Mouse (Mus musculus) right cerebral cortex, adult 18-20 months (tissue): ENCODE measurements at regions not wholly inside any gene's neighbourhood (a gene's known extent, or its start where the extent isn't known, plus 50 kb on each side); places are given as distances from the start of the nearest gene placed in this dataset.
"Not testable (repeated sequence)": the region's sequence is repeated elsewhere in the genome, so short reads cannot be mapped to it uniquely, and the experiment has no call there.

Source experiments
- DNase-seq: peaks from one replicate; pipeline ENCODE4 v3.0.0; 2022; ENCODE audit warnings: mixed read lengths

- DNase-seq, result peak; percentile 30
These were observed 536.4 kb downstream of the Fam19a2 start for GRCm38 (mm10) chr10:123800067-123800691.

GRCm38 (mm10) chr10:123800692-123801528, 537.1 kb downstream of the Fam19a2 start:
- DNase-seq, result peak; percentile 15

GRCm38 (mm10) chr10:123810882-123811281, 547.1 kb downstream of the Fam19a2 start:
- no peak for DNase-seq

- no peak for DNase-seq
These were observed 549.3 kb downstream of the Fam19a2 start for GRCm38 (mm10) chr10:123813142-123813541.

- peak; percentile 53 for DNase-seq
These were observed 576.4 kb downstream of the Fam19a2 start for GRCm38 (mm10) chr10:123840061-123840751.

GRCm38 (mm10) chr10:123842141-123842540, 578.3 kb downstream of the Fam19a2 start:
- DNase-seq, result no peak

- DNase-seq, result no peak
These were observed 579.8 kb downstream of the Fam19a2 start for GRCm38 (mm10) chr10:123843604-123844003.

- DNase-seq, result no peak
These were observed 582.8 kb downstream of the Fam19a2 start for GRCm38 (mm10) chr10:123846631-123847030.

GRCm38 (mm10) chr10:123848564-123848963, 584.8 kb downstream of the Fam19a2 start:
- no peak for DNase-seq

- DNase-seq, result no peak
These were observed 611.7 kb downstream of the Fam19a2 start for GRCm38 (mm10) chr10:123875459-123875858.

- DNase-seq, result no peak
These were observed 612.1 kb downstream of the Fam19a2 start for GRCm38 (mm10) chr10:123875882-123876281.

GRCm38 (mm10) chr10:123888681-123889172, 624.9 kb downstream of the Fam19a2 start:
- DNase-seq, result peak; percentile 10

- peak; percentile 17 for DNase-seq
These were observed 655.3 kb downstream of the Fam19a2 start for GRCm38 (mm10) chr10:123919054-123919453.

GRCm38 (mm10) chr10:123929955-123930354, 666.2 kb downstream of the Fam19a2 start:
- no peak for DNase-seq

- DNase-seq, result not testable (repeated sequence)
These were observed 674.9 kb downstream of the Fam19a2 start for GRCm38 (mm10) chr10:123938732-123939131.
